Mouse (Mus musculus): ENCODE data around the gene Ube2d3.

DNA sequence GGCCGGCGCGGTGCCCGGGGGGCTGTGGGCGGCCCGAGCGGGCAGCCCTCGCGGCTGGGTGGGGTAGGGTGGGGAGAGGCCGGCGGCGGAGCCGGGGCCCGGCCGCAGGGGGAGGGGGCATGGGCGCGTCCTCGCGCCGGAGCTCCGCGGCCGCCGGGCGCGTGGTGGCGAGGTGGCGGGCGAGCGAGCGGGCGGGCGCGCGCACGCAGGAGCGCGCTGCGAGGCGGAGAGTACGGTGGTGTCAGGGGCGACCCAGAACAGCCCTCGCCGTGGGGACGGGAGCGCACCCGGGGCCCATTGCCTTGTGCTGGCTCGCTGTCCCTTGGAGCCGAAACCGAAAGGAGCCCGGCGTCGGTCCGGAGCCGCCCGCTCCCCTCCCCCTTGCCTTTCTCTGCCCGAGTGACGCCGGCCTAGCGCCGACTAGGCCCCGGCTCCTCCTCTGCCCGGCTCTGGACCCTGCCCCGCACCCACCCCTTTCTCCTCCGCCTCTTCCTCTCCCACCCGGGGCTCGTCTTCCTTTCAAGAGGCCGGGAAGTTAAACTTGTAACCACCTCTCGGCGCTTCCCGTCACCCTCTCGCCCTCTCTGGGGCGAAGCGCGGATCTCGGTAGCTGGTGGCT is 1.1 kb downstream of the Ube2d3 start:
- no peak for TF ChIP-seq E2F4 (IDR thresholded peaks at IDR 0.05; ENCODE audit: insufficient replicate concordance, low read depth, low read length)
- 0 out of 4 replicates have a peak, but pooled peaks of 1 of the 2 experiments have one; percentile 0 for TF ChIP-seq CTCF (conservative IDR thresholded peaks at IDR 0.05 in 1 of 2, IDR thresholded peaks at IDR 0.05 in 1 of 2; ENCODE audit: low read depth in 2 of 2, low read length in 2 of 2)
- TF ChIP-seq ZC3H11A (IDR thresholded peaks at IDR 0.05; ENCODE audit: low read depth, low read length), result no peak
